Mouse (Mus musculus): ENCODE results near the gene Slc16a2.

Gene Slc16a2

DNA sequence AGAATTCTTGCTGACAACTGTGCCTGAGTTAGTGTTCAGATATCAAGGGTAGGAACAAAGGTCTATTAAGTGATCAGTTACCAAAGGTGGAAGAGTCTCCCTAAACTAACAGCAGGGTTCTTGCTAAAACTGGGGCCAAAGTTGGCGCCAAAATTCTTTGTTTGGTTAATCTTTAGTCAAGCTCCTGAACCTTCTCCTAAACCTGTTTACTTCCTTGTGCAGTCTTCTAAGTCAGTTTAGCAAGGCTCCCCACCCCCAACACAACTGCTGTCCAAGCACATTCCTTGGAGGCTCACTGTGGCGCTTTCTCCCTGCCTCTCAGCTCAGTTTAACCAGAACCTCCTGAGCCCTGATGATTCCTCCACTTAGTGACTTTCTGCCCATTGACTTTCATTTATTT, 168.8 kb downstream of the Slc16a2 start:
- no peak for DNase-seq (ENCODE audit: low read depth, low spot score)

DNA sequence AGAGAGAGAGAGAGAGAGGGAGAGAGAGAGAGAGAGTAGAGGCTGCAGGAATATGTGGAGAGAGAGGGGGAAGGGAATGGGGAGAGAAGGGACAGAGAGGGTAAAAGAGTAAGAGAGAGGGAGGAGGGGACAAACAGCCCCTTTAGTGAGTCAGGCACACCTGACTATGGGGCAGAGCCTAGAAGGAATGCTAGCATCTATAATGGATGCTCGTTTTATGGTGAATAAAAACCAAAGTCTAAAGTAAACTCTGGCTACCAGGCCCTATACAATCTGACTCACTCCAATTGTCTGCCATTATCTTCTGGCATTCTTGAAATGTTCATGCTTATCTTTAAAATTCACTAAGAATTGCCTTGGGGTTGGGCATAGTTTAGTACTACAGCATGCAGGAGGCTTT, 169.7 kb downstream of the Slc16a2 start:
- DNase-seq (ENCODE audit: low read depth, low spot score), result no peak

Data from ES-CJ7 (cell line).